Mouse (Mus musculus): Measurements from ENCODE around the gene Mfsd14a.
A peak's percentile ranks its signal among the peaks of the same experiment; 100 is the strongest.

The Mfsd14a gene

DNA sequence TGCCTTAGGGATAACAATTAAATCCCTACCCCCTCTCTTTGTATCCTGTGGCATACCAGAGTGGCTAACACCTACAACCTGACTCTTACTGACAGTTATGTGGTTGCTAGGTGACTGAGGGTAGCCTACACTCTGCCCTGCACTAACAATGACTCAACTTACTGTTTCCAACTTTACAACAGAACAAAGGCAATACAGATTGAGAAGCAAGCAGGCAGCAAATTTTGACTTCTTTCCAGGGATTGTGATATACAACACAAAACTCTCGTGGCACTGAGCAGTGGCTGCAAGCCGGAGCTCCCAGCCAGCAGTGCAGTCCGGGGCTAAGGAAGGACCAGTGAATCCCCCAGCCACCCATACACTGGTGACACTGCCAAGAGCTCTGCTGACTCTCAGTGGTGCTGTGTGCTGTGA, 10.4 kb downstream of the Mfsd14a start:
- peak; percentile 62 for DNase-seq (ENCODE audit: low read depth, low spot score)

DNA sequence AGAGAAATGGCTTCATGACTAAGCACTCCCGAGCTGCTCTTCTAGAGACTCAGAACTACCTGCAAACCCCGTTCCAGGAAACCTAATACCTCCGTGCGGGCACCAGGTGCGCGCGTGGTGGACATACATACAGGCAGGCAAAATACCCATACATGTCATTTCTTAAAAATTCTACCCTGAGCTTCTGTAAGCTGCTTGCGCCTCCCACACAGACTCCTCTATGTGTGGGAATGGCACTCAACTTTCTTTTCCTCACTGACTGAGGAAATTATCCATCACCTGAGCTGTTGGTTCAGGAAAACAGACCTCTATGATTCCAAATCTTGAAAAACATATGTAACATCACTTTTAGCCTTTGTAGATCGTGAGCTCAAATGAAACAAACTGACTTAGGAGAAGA, 11.8 kb downstream of the Mfsd14a start:
- DNase-seq (ENCODE audit: low read depth, low spot score) = no peak

DNA sequence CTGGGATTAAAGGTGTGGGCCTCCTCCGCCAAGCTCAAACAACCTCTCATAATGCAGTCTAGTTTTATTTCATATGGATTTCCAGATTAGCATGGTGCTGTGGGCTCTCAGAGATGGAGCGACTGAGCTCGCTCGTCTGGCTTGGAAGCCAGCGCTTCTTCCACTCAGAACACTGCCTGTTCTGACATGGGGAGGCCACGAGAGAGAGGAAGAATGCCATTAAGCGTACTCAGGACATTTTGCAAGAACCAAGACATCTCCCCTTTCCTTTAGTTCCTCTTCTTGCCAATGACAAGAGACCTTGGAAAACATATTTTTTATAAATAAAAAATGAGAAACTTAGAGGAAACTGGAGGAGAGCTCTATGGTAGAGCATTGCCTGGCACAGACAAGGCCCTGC, 13.7 kb downstream of the Mfsd14a start:
- DNase-seq (ENCODE audit: low read depth, low spot score) = no peak

DNA sequence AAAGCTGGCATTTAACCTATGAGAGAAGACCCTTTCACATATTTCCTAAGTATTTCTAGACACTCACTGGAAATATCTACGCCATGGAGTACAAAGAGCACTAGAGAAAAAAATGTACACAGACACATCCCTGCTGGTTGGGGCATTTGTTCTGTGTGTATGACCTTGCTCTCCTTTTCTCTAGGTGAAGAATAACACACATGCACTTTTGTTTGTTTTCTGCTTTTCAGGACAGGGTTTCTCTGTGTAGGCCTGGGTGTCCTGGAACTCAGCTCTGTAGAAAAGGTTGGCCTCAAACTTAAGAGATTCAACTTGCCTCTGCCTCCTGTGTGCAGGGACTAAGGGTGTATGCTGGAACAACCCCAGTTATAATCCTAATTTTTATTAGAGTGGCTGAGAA, 16.1 kb downstream of the Mfsd14a start:
- no peak for DNase-seq (ENCODE audit: low read depth, low spot score)

DNA sequence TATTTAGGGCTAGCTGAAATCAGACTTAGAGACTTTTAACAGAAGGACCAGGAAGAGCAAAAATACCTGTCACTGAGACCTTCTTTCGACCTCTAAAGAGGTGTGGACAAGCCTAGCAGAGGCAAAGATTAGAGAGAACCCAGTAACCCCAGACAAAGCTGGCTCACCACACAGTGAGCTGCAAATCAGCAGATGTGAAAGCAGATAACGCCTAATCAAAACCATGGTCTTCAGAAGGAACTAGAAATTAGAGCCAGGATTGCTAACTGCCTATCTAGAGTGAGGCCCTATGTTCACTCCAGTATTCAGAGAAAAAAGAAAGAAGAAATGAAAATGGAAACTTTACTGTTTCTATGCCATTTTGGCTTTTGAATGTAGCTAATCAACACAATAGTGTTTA, 20.1 kb downstream of the Mfsd14a start:
- no peak for DNase-seq (ENCODE audit: low read depth, low spot score)

DNA sequence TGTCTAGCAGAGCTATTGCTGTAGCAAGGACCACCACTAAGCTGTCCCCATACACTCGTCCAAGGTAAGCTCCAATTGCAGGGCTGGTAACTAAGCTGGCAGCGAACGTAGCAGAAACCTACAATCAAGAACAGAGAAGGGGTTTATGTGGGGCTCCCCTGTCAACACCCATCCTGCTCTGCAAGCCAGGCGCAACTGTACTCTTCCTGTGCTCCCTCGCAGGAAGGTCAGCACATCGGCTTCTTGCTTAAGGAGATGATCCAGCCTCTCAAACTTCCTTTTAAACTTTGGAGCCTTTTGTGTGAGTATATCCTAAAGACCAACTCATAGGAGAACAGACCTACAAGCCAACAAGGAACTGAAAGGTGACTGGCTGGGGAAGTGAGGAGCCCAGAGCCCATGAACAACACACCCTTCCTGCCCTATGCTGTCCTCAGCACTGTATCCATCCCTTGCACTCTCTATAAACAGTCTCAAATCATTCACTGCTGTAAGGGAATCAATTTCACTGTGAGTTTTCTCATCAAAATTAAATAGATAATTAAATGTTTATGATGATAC, 20.6 kb downstream of the Mfsd14a start:
- no peak for DNase-seq (ENCODE audit: low read depth, low spot score)

DNA sequence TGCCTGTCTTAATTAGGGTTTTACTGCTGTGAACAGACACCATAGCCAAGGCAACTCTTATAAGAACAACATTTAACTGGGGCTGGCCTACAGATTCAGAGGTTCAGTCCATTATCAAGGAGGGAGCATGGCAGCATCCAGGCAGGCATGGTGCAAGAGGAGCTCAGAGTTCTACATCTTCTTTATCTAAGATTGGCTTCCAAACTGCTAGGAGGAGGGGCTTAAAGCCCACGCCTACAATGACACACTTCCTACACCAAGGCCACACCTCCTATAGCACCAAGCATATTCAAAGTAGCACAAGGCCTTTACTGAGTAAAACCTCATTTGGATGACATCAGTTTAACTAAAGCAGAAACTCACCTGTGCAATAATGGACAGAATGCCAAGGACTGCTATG, 22.5 kb downstream of the Mfsd14a start:
- DNase-seq (ENCODE audit: low read depth, low spot score) = no peak

DNA sequence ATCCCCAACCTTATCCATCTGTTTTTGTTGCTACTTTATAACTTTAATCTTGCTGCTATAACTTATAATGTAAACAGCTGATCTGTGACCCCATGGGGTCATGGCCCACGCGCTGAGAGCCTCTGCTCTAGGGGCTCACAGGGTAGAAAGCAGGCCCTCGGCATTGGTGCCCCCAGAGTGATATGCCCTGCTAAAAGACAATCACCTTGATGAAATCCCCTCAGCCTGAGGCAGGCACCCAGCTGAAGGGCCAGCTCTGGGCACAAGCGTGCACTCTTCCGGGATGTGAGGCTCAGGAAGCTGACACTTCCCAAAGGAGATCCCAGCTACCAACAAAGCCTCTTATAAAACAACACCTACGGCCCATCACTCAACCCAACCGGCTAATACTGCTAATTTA, 23.9 kb downstream of the Mfsd14a start:
- DNase-seq (ENCODE audit: low read depth, low spot score) = no peak

DNA sequence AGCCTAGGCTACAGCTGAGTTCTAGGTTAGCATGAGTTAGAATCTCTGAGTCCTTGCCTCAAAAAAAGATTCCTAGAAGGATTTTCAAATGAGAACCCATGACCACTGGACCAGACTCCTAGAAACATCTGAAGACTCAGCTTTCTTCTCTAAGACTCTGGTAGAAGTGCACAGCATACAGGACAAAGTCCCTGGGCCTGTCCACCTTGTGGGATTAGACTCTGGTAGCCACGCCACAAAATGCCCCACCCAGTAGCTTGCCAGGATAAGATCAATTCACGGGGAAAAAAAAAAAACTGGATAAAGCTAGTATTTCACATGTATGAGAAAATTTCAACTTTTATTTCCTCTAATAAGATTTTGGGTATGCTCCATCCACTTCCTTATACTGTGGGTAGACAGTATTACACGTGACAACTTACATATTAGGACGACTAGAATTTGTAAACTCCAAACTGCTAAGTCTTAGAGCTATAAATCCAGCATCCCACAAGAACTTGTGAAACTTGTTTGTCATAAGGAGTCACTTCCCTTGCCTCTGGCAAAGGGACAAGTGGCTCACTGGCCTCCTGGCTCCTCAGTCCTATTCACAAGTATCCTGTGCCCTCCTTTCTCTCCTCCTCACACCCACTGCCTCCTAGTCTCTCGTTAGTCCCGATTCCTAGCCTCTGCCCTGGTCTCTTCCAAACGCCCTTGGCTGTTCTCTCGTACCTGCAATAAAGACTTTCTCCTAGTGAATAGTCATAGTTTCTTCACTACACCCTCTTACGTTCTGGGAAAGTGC, 24.6 kb downstream of the Mfsd14a start:
- DNase-seq (ENCODE audit: low read depth, low spot score) = no peak

DNA sequence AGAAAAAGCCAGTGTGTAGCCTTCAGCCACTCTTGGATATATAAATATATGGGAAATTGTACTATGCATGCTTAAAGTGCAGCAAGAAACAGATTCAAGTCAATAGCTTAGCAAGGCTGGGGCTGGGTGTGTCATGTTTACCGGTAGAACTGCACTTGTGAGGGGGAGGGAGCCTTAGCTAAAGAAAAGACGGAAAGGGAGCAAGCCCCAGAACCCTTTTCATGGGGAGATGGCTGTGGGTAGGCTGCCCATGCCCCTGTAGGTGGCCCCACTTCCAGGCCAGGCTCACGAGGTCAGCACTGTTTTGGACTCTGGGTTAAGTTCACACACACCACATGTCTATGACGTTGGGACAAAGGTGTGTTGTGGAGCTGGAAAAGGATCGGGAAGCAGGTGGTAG, 26.7 kb downstream of the Mfsd14a start:
- DNase-seq (ENCODE audit: low read depth, low spot score) = no peak

DNA sequence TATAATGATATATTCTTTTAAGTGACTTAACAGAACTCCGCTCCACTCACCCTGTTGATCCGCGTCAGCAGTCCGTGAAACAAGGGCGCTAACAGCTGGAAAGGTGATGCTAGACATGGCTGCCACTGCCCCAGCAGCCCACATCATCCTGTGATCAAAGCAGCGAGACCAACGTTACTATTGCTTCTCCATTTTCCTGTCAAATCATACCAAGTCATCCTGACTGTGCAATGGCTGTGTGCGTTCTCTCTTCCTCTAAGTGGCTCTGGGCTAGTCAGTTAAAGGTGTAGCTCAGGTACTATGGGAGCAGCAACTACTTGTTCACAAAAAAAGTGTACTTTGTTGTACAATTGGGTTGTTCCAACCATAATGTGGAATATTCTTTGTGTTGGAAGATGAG, 27.6 kb downstream of the Mfsd14a start:
- no peak for DNase-seq (ENCODE audit: low read depth, low spot score)

DNA sequence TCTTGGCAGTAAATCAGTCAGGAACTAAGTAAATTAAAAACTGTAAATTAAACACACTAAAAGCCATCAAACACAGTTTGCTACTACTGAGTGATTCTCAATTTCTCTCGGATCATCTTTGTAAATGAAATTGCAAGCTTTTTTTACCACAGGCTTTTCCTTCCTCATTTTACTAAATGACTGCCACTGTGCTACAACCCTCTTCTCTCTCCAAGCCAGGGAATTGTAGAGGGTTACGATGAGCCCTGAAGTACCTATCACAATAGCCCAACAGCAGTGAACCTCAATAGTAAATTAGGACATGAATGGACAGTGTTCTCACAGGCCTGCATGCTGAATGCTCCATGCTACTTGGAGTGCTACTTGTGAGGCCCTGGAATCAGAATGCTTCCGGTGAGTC, 28.4 kb downstream of the Mfsd14a start:
- no peak for DNase-seq (ENCODE audit: low read depth, low spot score)

DNA sequence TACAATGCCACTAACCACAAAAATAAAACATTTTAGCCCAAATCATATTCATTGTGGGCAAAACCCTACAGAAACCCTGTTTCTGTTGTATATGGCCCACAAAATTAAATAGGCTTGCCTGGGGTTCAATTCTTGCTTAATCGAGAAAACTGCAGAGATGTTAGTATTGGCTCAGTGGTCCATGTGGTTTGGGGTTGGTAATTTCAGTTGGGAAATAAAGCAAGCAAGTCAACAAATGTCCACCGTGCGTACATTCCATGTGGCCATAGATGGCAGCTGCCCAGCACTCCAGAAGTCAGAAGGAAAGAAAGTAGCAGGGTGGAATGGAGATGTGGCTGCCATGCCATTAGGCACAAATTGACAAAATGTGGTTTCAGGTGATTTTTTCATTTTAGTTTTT, 29.5 kb downstream of the Mfsd14a start:
- no peak for DNase-seq (ENCODE audit: low read depth, low spot score)

DNA sequence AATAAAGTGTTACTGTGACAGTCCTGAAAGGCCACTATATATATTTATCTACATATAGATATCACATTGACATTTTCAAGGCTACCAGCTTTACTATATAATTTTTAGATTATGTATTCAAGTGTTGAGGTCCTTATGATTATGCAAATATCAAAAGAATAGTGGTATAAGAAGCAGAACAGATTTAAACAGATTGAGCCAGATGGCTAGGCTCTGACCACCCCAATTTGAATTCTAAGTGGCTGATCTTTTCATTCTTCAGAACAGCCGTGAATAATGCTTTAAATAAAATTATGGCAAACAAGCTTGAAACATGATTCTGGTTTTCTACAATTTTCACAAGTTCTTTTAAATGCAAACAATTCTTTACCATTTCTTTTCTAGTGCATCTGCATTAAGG, 31.0 kb downstream of the Mfsd14a start:
- DNase-seq (ENCODE audit: low read depth, low spot score) = no peak

DNA sequence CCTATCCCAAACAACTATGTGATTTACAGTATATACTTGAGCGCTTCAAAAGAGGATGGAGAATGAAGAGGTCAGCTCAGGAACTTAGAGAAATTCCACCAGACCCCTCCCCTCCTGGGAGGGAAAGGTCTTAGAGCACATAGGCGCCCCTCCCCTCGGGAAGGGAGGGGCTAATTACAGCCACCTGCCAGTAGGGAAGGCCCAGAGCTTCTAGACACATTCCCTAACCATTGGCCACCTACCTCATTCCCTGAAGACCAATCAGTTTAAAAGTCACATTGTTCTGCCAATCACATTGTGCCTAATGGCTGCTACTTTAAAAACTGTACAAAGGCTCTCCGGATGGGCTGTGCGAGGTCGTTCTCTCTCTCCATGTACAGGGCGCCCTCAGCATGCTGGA, 39.8 kb downstream of the Mfsd14a start:
- peak; percentile 91 for DNase-seq (ENCODE audit: low read depth, low spot score)

DNA sequence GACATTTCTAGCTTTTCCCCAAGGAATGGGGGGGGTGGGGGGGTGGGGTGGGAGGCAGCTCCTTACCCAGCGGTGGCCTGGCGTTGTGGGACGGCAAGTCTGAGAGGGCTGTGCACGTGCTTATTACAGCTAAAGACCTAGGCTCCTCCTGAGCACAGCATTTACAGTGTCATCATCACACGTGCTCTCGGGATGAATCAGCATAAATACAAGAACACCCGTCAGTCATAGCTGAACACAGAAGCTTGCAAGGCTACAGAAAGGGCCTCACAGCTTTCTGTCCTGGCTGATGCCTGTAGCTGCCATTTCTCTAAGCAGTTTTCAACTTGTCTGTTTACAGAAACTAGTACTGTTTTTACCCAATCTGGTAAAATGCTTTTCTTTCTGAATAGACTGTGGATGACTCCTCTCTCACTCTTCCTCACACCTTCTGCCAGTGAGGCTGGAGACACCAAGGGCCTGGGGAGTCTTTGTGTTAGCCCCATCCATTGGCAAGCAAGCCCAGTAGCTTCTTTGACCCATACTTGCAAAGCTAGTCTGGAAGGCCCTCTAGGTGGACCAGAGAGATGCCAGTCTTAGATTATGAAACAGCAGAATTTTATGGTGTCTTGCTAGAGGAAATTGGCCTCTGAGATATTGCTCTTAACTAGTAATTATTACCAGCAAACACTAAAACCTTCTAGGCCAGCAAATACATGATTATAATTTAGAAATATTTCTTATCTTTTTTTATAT, 41.7 kb downstream of the Mfsd14a start:
- DNase-seq (ENCODE audit: low read depth, low spot score) = no peak

DNA sequence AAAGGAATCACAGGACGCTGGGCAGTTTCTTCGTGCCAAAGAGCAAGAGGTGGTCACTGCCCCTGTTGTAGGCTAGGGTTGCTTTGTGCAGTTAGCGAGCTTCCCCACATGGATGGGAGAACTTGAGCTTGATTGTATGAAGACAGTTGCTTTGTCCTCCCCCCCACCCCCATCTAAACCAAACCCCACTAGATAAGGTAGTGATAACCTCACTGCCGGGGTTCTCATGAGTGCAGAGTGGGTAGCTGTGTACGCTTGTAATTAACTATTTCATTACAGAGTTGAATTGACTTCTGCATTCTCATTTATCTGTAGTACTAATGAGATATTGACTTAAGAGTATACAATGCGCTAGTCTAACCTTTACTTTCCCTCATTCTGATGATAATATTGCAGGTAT, 43.6 kb downstream of the Mfsd14a start:
- DNase-seq (ENCODE audit: low read depth, low spot score) = no peak

DNA sequence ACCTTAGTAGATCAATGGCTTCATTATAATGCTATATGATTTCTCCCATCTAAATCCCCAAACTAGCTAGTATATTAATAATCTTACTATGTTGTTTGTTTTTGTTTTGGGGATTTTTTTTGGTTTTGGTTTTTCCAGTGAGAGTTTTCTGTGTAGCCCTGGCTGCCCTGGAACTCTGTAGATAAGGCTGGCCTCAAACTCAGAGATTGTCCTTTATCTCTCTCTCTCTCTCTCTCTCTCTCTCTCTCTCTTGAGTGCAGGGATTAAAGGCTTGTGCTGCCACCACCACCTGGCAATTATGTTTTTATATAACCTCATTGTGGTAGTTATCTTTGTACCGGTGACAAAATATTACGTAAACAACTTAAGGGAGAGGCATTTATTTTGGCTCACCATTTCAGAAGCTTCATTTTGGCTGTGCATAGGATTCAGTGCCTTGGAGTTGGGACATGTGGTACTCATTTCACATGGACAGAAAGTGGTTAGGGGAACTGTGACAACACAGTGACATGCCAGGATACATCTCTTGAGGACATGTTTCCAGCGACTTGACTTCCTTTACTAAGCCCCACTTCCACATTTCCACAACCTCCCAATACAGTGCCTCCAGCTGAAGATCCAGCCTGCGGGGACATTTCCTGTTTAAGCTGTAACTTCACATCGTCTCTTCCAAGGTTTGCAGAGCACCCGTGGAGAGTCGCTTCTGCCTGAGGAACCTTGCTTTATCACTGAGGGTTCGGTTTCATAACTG, 47.0 kb downstream of the Mfsd14a start:
- DNase-seq (ENCODE audit: low read depth, low spot score) = no peak

DNA sequence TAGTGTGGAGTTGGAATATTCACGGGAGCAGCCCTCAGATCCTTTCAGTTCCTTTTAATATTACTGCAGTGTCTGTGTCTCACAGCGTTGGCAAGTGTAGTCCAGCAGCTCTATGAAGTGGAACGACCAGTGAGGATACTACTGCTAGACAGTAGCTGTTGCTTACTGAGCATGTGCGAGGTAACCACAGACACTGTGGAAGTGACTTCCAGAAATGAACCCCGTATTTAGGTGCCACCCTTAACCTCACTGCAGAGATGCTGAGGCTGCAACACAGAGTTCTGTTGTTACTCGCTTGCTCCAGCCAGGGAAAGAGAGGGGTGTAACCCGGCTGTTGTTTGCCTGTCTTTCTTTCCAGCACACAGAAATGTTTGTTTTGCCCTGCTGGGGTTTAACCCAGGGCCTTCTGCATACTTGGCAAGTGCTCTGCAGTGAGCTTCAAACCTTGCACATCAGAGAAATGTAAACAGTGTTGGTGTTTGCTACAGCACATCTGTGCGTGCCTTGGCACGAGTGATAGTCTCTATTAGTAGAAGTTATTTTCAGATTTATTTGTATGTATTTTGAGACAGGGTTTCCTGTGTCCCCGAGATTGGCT, 48.1 kb downstream of the Mfsd14a start, which contains the start of gene Trmt13:
Gene Trmt13 (minus strand): TSS at position 293 of the 598 bp plus-strand sequence.
- no peak for DNase-seq (ENCODE audit: low read depth, low spot score)

DNA sequence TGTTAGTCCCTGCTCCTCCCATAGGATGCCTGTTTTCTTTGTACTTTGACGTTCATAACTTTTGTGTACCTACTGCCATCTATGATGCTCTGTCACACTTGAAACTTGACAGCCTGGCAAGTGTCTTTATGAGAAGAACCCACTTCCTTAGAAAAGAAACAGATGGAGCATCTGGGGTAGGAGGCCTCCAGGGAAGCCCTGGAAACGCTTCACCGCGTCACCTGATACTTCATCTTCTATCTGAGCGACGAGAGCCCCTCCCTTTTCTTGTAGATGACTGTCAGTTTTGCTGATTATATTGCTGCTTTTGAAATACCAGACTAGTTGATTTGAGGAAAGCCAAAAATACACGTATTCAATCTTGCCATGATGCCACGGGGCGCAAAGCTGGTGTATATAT, 57.9 kb downstream of the Mfsd14a start:
- DNase-seq (ENCODE audit: low read depth, low spot score) = no peak

DNA sequence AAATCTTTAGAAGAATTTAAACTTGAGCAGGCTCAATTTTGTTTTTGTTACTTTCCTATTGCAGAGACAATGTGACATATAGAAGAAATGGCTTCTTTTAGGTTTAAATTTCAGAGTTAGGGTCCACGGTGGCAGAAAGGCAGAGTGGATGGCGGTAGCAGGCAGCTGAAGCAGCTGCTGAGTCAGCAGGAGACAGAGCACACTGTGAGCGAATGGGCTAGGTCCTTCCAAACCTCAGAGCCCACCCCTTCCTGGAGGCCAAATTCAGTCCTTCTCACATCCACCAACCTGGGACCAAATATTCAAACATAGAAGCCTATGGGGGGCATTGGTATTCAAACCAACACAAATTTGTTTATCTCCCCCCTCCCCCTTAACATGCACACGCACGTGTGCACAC, 60.7 kb downstream of the Mfsd14a start:
- DNase-seq (ENCODE audit: low read depth, low spot score) = no peak

DNA sequence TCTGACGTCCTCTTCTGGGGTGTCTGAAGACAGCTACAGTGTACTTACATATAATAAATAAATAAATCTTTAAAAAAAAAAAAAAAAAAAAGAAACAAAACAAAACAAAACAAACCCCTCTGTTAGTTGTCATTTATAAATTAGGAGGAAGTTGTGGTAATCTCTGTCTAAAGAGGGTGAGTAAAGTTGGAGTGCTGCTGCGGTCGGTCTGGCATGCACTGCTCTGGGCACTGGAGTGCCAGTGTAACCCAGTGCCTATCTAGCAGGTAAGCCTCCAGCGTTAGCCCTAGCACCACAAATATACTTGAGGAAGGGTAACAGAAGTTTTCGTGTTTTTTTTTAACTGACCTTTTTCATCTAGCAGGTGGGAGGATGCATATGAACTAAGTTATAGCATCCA, 61.5 kb downstream of the Mfsd14a start:
- no peak for DNase-seq (ENCODE audit: low read depth, low spot score)
